Mouse (Mus musculus): ENCODE measurements at regions not wholly inside any gene's neighbourhood (a gene's known extent, or its start where the extent isn't known, plus 50 kb on each side); places are given as distances from the start of the nearest gene placed in this dataset.

GRCm38 (mm10) chr3:61064720-61065119, 62.1 kb downstream of the P2ry1 start:
- DNase-seq = no peak

- DNase-seq = no peak
Measured at GRCm38 (mm10) chr3:61067067-61067466, 64.5 kb downstream of the P2ry1 start.

GRCm38 (mm10) chr3:61068229-61068628, 65.6 kb downstream of the P2ry1 start:
- no peak for DNase-seq

GRCm38 (mm10) chr3:61071041-61071440, 68.4 kb downstream of the P2ry1 start:
- DNase-seq = no peak

- DNase-seq = no peak
Measured at GRCm38 (mm10) chr3:61072330-61072729, 69.7 kb downstream of the P2ry1 start.

- DNase-seq = no peak
Measured at GRCm38 (mm10) chr3:61073103-61073502, 70.5 kb downstream of the P2ry1 start.

- DNase-seq = no peak
Measured at GRCm38 (mm10) chr3:61073806-61074205, 71.2 kb downstream of the P2ry1 start.

GRCm38 (mm10) chr3:61075839-61076238, 73.2 kb downstream of the P2ry1 start:
- DNase-seq = no peak

- no peak for DNase-seq
Measured at GRCm38 (mm10) chr3:61089931-61090330, 87.3 kb downstream of the P2ry1 start.

GRCm38 (mm10) chr3:61092031-61092430, 89.4 kb downstream of the P2ry1 start:
- no peak for DNase-seq

GRCm38 (mm10) chr3:61116364-61116763, 113.8 kb downstream of the P2ry1 start:
- no peak for DNase-seq

GRCm38 (mm10) chr3:61133096-61133495, 130.5 kb downstream of the P2ry1 start:
- no peak for DNase-seq

- DNase-seq = no peak
Measured at GRCm38 (mm10) chr3:61154087-61154486, 151.5 kb downstream of the P2ry1 start.

GRCm38 (mm10) chr3:61159811-61160210, 157.2 kb downstream of the P2ry1 start:
- DNase-seq = no peak

GRCm38 (mm10) chr3:61161384-61161783, 158.8 kb downstream of the P2ry1 start:
- no peak for DNase-seq

GRCm38 (mm10) chr3:61185789-61186188, 175.6 kb upstream of the Rap2b start:
- DNase-seq = no peak

- no peak for DNase-seq
Measured at GRCm38 (mm10) chr3:61188662-61189061, 172.8 kb upstream of the Rap2b start.

GRCm38 (mm10) chr3:61216562-61216961, 144.9 kb upstream of the Rap2b start:
- DNase-seq = no peak

GRCm38 (mm10) chr3:61224505-61224904, 136.9 kb upstream of the Rap2b start:
- DNase-seq = no peak

- DNase-seq = no peak
Measured at GRCm38 (mm10) chr3:61225054-61225453, 136.4 kb upstream of the Rap2b start.

- no peak for DNase-seq
Measured at GRCm38 (mm10) chr3:61241380-61241779, 120.1 kb upstream of the Rap2b start.

GRCm38 (mm10) chr3:61243876-61244527, 117.4 kb upstream of the Rap2b start:
- DNase-seq = peak; percentile 11

- no peak for DNase-seq
Measured at GRCm38 (mm10) chr3:61246429-61246828, 115.0 kb upstream of the Rap2b start.

GRCm38 (mm10) chr3:61247344-61247743, 114.1 kb upstream of the Rap2b start:
- no peak for DNase-seq

GRCm38 (mm10) chr3:61255232-61255631, 106.2 kb upstream of the Rap2b start:
- DNase-seq = no peak

Measured in thymus, postnatal 25 days (tissue).